Mouse (Mus musculus) myocyte (in vitro differentiated cells): ENCODE measurements around the gene Sva. TPM values are rescaled to one million over a fixed set of nuclear protein-coding genes. Genes with fewer than 3 reads are reported as not detected.

Source experiments
- H3K27me3 ChIP-seq: one replicate; pipeline ENCODE4 v1.6.1; 2011; ENCODE audit not compliant: control insufficient read depth, insufficient read depth, insufficient read length
- H3K36me3 ChIP-seq: one replicate; pipeline ENCODE4 v1.6.1; 2011; ENCODE audit not compliant: control insufficient read depth, insufficient read depth
- H3K4me2 ChIP-seq: one replicate; pipeline ENCODE4 v1.6.1; 2011; ENCODE audit warnings: low read depth, control low read depth
- H3K4me3 ChIP-seq: one replicate; pipeline ENCODE4 v1.5.1; 2011; ENCODE audit warnings: mild to moderate bottlenecking, control low read depth, moderate library complexity
- H3K79me2 ChIP-seq: one replicate; pipeline ENCODE4 v1.6.1; 2011; ENCODE audit not compliant: control insufficient read depth, insufficient read depth
- H3ac ChIP-seq: one replicate; pipeline ENCODE4 v1.6.1; 2011; ENCODE audit not compliant: control insufficient read depth, insufficient read length
- CEBPB ChIP-seq: IDR thresholded peaks from 2 replicates; pipeline ENCODE4 v1.6.1; 2011; ENCODE audit warnings: mild to moderate bottlenecking, moderate library complexity; ENCODE audit not compliant: poor library complexity, insufficient read depth, severe bottlenecking
- E2F4 ChIP-seq: IDR thresholded peaks from one replicate; pipeline ENCODE4 v1.6.1; 2011; ENCODE audit warnings: mild to moderate bottlenecking, control low read depth, moderate library complexity; ENCODE audit not compliant: insufficient read depth
- MAX ChIP-seq: IDR thresholded peaks from one replicate; pipeline ENCODE4 v1.6.1; 2011; ENCODE audit warnings: low read depth, mild to moderate bottlenecking, control low read depth
- POLR2AphosphoS2 ChIP-seq: IDR thresholded peaks from one replicate; pipeline ENCODE4 v1.6.1; 2011; ENCODE audit warnings: low read depth, control low read depth; ENCODE audit not compliant: insufficient read length
- REST ChIP-seq: IDR thresholded peaks from one replicate; pipeline ENCODE4 v1.6.1; 2011; ENCODE audit warnings: mild to moderate bottlenecking, control low read depth, moderate library complexity; ENCODE audit not compliant: insufficient read depth, insufficient read length
- TCF12 ChIP-seq: IDR thresholded peaks from one replicate; pipeline ENCODE4 v1.6.1; 2011; ENCODE audit warnings: mild to moderate bottlenecking, control low read depth; ENCODE audit not compliant: poor library complexity, insufficient read depth, severe bottlenecking
- TCF3 ChIP-seq: IDR thresholded peaks from one replicate; pipeline ENCODE4 v1.6.1; 2011; ENCODE audit warnings: low read depth, control low read depth; ENCODE audit not compliant: insufficient read length
- USF1 ChIP-seq: IDR thresholded peaks from one replicate; pipeline ENCODE4 v1.6.1; 2011; ENCODE audit warnings: low read depth, mild to moderate bottlenecking, control low read depth, moderate library complexity
- polyA plus RNA-seq: library from polyadenylated mRNA; unstranded; fragments of >200 nt; fragmentation: generic; extraction: Trizol; gene quantifications from one replicate; pipeline ENCODE4 v1.2.1, GENCODE M21; 2012; ENCODE audit warnings: missing spikeins

Gene Sva
- not detected for polyA plus RNA-seq

GRCm38 (mm10) chr6:42038094-42038493, at the start of gene Sva:
TSS of gene Sva (plus strand) at chr6:42038394.
- H3ac ChIP-seq, result no peak within 1 kb of the TSS

More at GRCm38 (mm10) chr6:42038094-42038493, at the start of gene Sva:
- Histone ChIP-seq H3K27me3 (no peaks in the 10 kb centered on the region), H3K36me3 (no peaks in the 10 kb centered on the region), H3K4me2 (no peak within 1 kb of the TSS), H3K79me2 (no peaks in the 10 kb centered on the region), H3K4me3 (no peak within 1 kb of the TSS)
- TF ChIP-seq POLR2AphosphoS2 (no peak), USF1 (no peak), TCF3 (no peak), MAX (no peak), E2F4 (no peak), CEBPB (no peak), REST (no peak), TCF12 (no peak)

Other genes starting within 250 kb of the Sva start
- not detected for gene Pip, start 190.9 kb upstream of the Sva start, polyA plus RNA-seq
- gene Sval2, start 185.4 kb upstream of the Sva start, polyA plus RNA-seq, result not detected
- not detected for gene Sval1, start 86.8 kb upstream of the Sva start, polyA plus RNA-seq
- gene Sval3, start 70.3 kb upstream of the Sva start, polyA plus RNA-seq, result not detected
- not detected for gene Tas2r139, start 102.5 kb downstream of the Sva start, polyA plus RNA-seq
- not detected for gene Tas2r144, start 176.9 kb downstream of the Sva start, polyA plus RNA-seq
- gene Gstk1, start 207.5 kb downstream of the Sva start, polyA plus RNA-seq, result 0.53 TPM
- not detected for gene Tmem139, start 223.6 kb downstream of the Sva start, polyA plus RNA-seq
- gene Casp2, start 226.6 kb downstream of the Sva start, polyA plus RNA-seq, result 6.7 TPM
- gene Clcn1, start 248.3 kb downstream of the Sva start, polyA plus RNA-seq, result 0.90 TPM